Mouse (Mus musculus) G1E (cell line): ENCODE measurements at regions not wholly inside any gene's neighbourhood (a gene's known extent, or its start where the extent isn't known, plus 50 kb on each side); places are given as distances from the start of the nearest gene placed in this dataset.

Experiments
- CTCF ChIP-seq: IDR thresholded peaks from 2 replicates; pipeline ENCODE4 v1.5.1; 2012; ENCODE audit warnings: low read depth, low read length, inconsistent platforms, mixed read lengths
- GATA1 ChIP-seq: IDR thresholded peaks from 2 replicates; pipeline ENCODE4 v1.6.1; 2012; ENCODE audit warnings: borderline replicate concordance, low read length, inconsistent platforms, mixed read lengths
- GATA2 ChIP-seq: IDR thresholded peaks from 2 replicates; pipeline ENCODE4 v1.6.1; 2012; ENCODE audit warnings: low read depth, low read length, inconsistent platforms, borderline replicate concordance
- POLR2AphosphoS5 ChIP-seq: IDR thresholded peaks from 2 replicates; pipeline ENCODE4 v1.6.1; 2012; ENCODE audit warnings: low read depth, low read length, inconsistent platforms; ENCODE audit not compliant: insufficient replicate concordance

DNA sequence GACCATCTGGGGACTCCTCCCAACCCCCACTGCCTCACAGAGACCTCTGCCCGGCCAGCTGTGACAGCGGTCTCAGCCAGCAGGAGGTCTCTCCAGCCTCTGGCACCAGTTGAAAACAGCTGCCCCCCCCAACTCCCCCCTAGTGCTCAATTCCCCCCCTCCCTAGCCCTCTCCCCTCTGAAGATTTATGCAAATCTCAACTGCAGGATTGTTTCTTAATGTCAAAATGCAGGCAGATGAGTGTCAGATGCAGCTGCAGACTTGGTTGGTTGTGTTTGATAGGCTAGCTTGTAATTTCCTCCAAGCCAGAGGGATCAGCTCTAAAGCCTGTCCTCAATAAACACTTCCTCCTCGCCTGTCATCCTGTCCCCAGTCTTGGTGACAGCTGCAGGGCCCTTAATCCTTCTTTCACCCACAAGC, 317.7 kb downstream of the Mroh4 start:
- TF ChIP-seq CTCF (no peak), GATA1 (no peak), POLR2AphosphoS5 (no peak), GATA2 (no peak)
